Mouse (Mus musculus) CH12.LX (cell line): ENCODE measurements around the gene Zdhhc4. TPM values are rescaled to one million over a fixed set of nuclear protein-coding genes. Genes with fewer than 3 reads are reported as not detected.

Source experiments
- DNase-seq: peaks from one replicate; pipeline ENCODE4 v3.0.0-alpha.2; 2013; ENCODE audit errors: extremely low read depth
- H3K27ac ChIP-seq: 2 replicates; pipeline ENCODE4 v1.5.1; 2012; ENCODE audit warnings: low read depth, mild to moderate bottlenecking, control low read depth, moderate library complexity; ENCODE audit not compliant: insufficient read depth
- H3K27me3 ChIP-seq: replicated peaks from 2 replicates; pipeline ENCODE3; 2012; ENCODE audit warnings: inconsistent platforms
- H3K36me3 ChIP-seq, 2 experiments: replicated peaks in 1 of 2; 2 replicates each; pipeline versions ENCODE3 to v1.6.1; 2012; ENCODE audit warnings: inconsistent platforms in 1 of 2, low read length in 1 of 2, mild to moderate bottlenecking in 1 of 2, mixed read lengths in 1 of 2, moderate library complexity in 1 of 2; ENCODE audit not compliant: control insufficient read depth in 1 of 2, insufficient read depth in 1 of 2
- H3K4me1 ChIP-seq, 2 experiments: 2 replicates each; pipeline ENCODE4 v1.6.1; 2012; ENCODE audit warnings: inconsistent platforms in 1 of 2, moderate library complexity in 1 of 2; ENCODE audit not compliant: insufficient read depth in 2 of 2, control insufficient read depth in 1 of 2
- H3K4me2 ChIP-seq: 2 replicates; pipeline ENCODE4 v1.6.1; 2012; ENCODE audit warnings: low read depth, mild to moderate bottlenecking, control low read depth; ENCODE audit not compliant: poor library complexity, insufficient read depth, severe bottlenecking
- H3K4me3 ChIP-seq, 3 experiments: fragments of 150-350 bp in 1 of 3; sonication (generic) in 1 of 3; replicated peaks in 1 of 3; 2 replicates each; pipeline versions ENCODE3 to v1.5.1; 2011 to 2012; ENCODE audit warnings: low read depth in 2 of 3, low read length in 2 of 3, mild to moderate bottlenecking in 2 of 3, moderate library complexity in 2 of 3, control low read depth in 1 of 3, improper control_type of control experiment in 1 of 3, inconsistent platforms in 1 of 3, mixed read lengths in 1 of 3; ENCODE audit not compliant: poor library complexity in 1 of 3
- H3K79me2 ChIP-seq: replicated peaks from 2 replicates; pipeline ENCODE4 v1.6.1; 2012; ENCODE audit warnings: mild to moderate bottlenecking, moderate library complexity; ENCODE audit not compliant: control insufficient read depth, poor library complexity, insufficient read depth, severe bottlenecking; ENCODE audit errors: extremely low read depth
- H3K9ac ChIP-seq: 2 replicates; pipeline ENCODE4 v1.6.1; 2012; ENCODE audit warnings: low read depth, mild to moderate bottlenecking, control low read depth, moderate library complexity; ENCODE audit not compliant: insufficient read depth
- H3K9me3 ChIP-seq: replicated peaks from 2 replicates; pipeline ENCODE3; 2012; ENCODE audit warnings: low read length, inconsistent platforms, mixed read lengths
- BHLHE40 ChIP-seq: IDR thresholded peaks from 2 replicates; pipeline ENCODE4 v1.6.1; 2011; ENCODE audit warnings: mild to moderate bottlenecking, low read depth, low read length, improper control_type of control experiment
- CHD1 ChIP-seq: IDR thresholded peaks from 2 replicates; pipeline ENCODE4 v1.6.1; 2012; ENCODE audit warnings: low read depth, low read length, improper control_type of control experiment, inconsistent platforms
- CHD2 ChIP-seq: IDR thresholded peaks from 2 replicates; pipeline ENCODE4 v1.6.1; 2011; ENCODE audit warnings: low read length, improper control_type of control experiment
- CTCF ChIP-seq, 2 experiments: IDR thresholded peaks in 1 of 2; conservative IDR thresholded peaks in 1 of 2; 2 replicates each; pipeline ENCODE4 v1.5.1; 2011 to 2012; ENCODE audit warnings: low read depth in 2 of 2, low read length in 2 of 2, improper control_type of control experiment in 1 of 2, inconsistent platforms in 1 of 2, mild to moderate bottlenecking in 1 of 2, moderate library complexity in 1 of 2
- E2F4 ChIP-seq: IDR thresholded peaks from 2 replicates; pipeline ENCODE4 v1.6.1; 2011; ENCODE audit warnings: low read depth, low read length, improper control_type of control experiment; ENCODE audit not compliant: insufficient replicate concordance
- ELF1 ChIP-seq: IDR thresholded peaks from 2 replicates; pipeline ENCODE4 v1.6.1; 2014; ENCODE audit warnings: low read depth, mild to moderate bottlenecking, inconsistent platforms, low read length, improper control_type of control experiment
- ETS1 ChIP-seq: conservative IDR thresholded peaks from 2 replicates; pipeline ENCODE4 v1.6.1; 2012; ENCODE audit warnings: low read depth, mild to moderate bottlenecking, inconsistent platforms, low read length, improper control_type of control experiment, moderate library complexity
- GABPA ChIP-seq: IDR thresholded peaks from 2 replicates; pipeline ENCODE4 v1.6.1; 2012; ENCODE audit warnings: low read depth, low read length, improper control_type of control experiment, inconsistent platforms; ENCODE audit not compliant: insufficient replicate concordance
- HCFC1 ChIP-seq: IDR thresholded peaks from 2 replicates; pipeline ENCODE4 v1.6.1; 2012; ENCODE audit warnings: low read depth, mild to moderate bottlenecking, inconsistent platforms, low read length, improper control_type of control experiment
- JUN ChIP-seq: IDR thresholded peaks from 2 replicates; pipeline ENCODE4 v1.6.1; 2011; ENCODE audit warnings: low read depth, mild to moderate bottlenecking, low read length, improper control_type of control experiment, moderate library complexity; ENCODE audit not compliant: insufficient read depth
- JUND ChIP-seq: conservative IDR thresholded peaks from 2 replicates; pipeline ENCODE4 v1.6.1; 2011; ENCODE audit warnings: low read depth, low read length, improper control_type of control experiment
- KAT2A ChIP-seq: IDR thresholded peaks from 2 replicates; pipeline ENCODE4 v1.6.1; 2012; ENCODE audit warnings: low read length, improper control_type of control experiment, inconsistent platforms; ENCODE audit not compliant: insufficient replicate concordance
- MAX ChIP-seq: IDR thresholded peaks from 2 replicates; pipeline ENCODE4 v1.6.1; 2011; ENCODE audit warnings: low read length, improper control_type of control experiment
- MAZ ChIP-seq: IDR thresholded peaks from 2 replicates; pipeline ENCODE4 v1.6.1; 2012; ENCODE audit warnings: low read depth, mild to moderate bottlenecking, inconsistent platforms, low read length, improper control_type of control experiment, moderate library complexity
- MXI1 ChIP-seq: IDR thresholded peaks from 2 replicates; pipeline ENCODE4 v1.6.1; 2011; ENCODE audit warnings: mild to moderate bottlenecking, low read depth, low read length, improper control_type of control experiment
- MYC ChIP-seq: IDR thresholded peaks from 2 replicates; pipeline ENCODE4 v1.6.1; 2011; ENCODE audit warnings: low read depth, mild to moderate bottlenecking, improper control_type of control experiment, low read length
- NELFE ChIP-seq: IDR thresholded peaks from 2 replicates; pipeline ENCODE4 v1.6.1; 2011; ENCODE audit warnings: low read depth, low read length, improper control_type of control experiment
- PAX5 ChIP-seq: IDR thresholded peaks from 2 replicates; pipeline ENCODE4 v1.6.1; 2012; ENCODE audit warnings: low read length, inconsistent platforms, mixed read lengths
- POLR2A ChIP-seq: IDR thresholded peaks from 2 replicates; pipeline ENCODE4 v1.6.1; 2011; ENCODE audit warnings: low read depth, mild to moderate bottlenecking, improper control_type of control experiment, low read length
- POLR2AphosphoS2 ChIP-seq: IDR thresholded peaks from 2 replicates; pipeline ENCODE4 v1.6.1; 2011; ENCODE audit warnings: low read depth, low read length, improper control_type of control experiment
- RAD21 ChIP-seq: IDR thresholded peaks from 2 replicates; pipeline ENCODE4 v1.6.1; 2011; ENCODE audit warnings: low read depth, mild to moderate bottlenecking, low read length, improper control_type of control experiment, moderate library complexity
- SIN3A ChIP-seq: IDR thresholded peaks from 2 replicates; pipeline ENCODE4 v1.6.1; 2012; ENCODE audit warnings: low read length, improper control_type of control experiment, inconsistent platforms
- SMC3 ChIP-seq: IDR thresholded peaks from 2 replicates; pipeline ENCODE4 v1.6.1; 2011; ENCODE audit warnings: low read depth, low read length, improper control_type of control experiment
- TBP ChIP-seq: conservative IDR thresholded peaks from 2 replicates; pipeline ENCODE4 v1.6.1; 2011; ENCODE audit warnings: low read depth, low read length, improper control_type of control experiment
- TCF12 ChIP-seq: IDR thresholded peaks from 2 replicates; pipeline ENCODE4 v1.6.1; 2014; ENCODE audit warnings: low read depth, mild to moderate bottlenecking, inconsistent platforms, low read length, improper control_type of control experiment
- UBTF ChIP-seq: IDR thresholded peaks from 2 replicates; pipeline ENCODE4 v1.6.1; 2012; ENCODE audit warnings: low read depth, mild to moderate bottlenecking, inconsistent platforms, low read length, improper control_type of control experiment, moderate library complexity
- USF1 ChIP-seq: IDR thresholded peaks from 2 replicates; pipeline ENCODE4 v1.6.1; 2014; ENCODE audit warnings: low read depth, mild to moderate bottlenecking, inconsistent platforms, low read length, improper control_type of control experiment
- USF2 ChIP-seq: conservative IDR thresholded peaks from 2 replicates; pipeline ENCODE4 v1.6.1; 2011; ENCODE audit warnings: low read depth, low read length, improper control_type of control experiment
- ZC3H11A ChIP-seq: IDR thresholded peaks from 2 replicates; pipeline ENCODE4 v1.6.1; 2012; ENCODE audit warnings: low read depth, mild to moderate bottlenecking, inconsistent platforms, low read length, improper control_type of control experiment
- ZKSCAN1 ChIP-seq: IDR thresholded peaks from 2 replicates; pipeline ENCODE4 v1.6.1; 2012; ENCODE audit warnings: low read depth, inconsistent platforms, low read length, improper control_type of control experiment, borderline replicate concordance
- ZMIZ1 ChIP-seq: IDR thresholded peaks from 2 replicates; pipeline ENCODE4 v1.6.1; 2012; ENCODE audit warnings: low read depth, mild to moderate bottlenecking, inconsistent platforms, low read length, improper control_type of control experiment
- dilution Hi-C: fragments of 300-500 bp; cut with MboI; formaldehyde crosslinking; loops from 2 replicates; pipeline ENCODE4 v1.14.3; 2020; ENCODE audit warnings: low sequenced_read_pairs; ENCODE audit not compliant: extremely low pct_unique_long_range_greater_than_20kb, extremely low pct_ligation_motif_present
- in situ Hi-C: fragments of 300-500 bp; cut with MboI; formaldehyde crosslinking; loops from 3 replicates; pipeline ENCODE4 v1.14.3; 2019; ENCODE audit warnings: low sequenced_read_pairs, low pct_ligation_motif_present, low pct_unique_long_range_greater_than_20kb, mixed read lengths
- polyA plus RNA-seq: library from polyadenylated mRNA; unstranded; fragments of >175 nt; gene quantifications from 2 replicates; pipeline ENCODE4 v1.2.1, GENCODE M21; 2012; ENCODE audit warnings: low read depth; ENCODE audit not compliant: insufficient read length
- total RNA-seq, 2 experiments: library from RNA; depleted of rRNA; stranded (reverse); fragments of 300-350 nt in 1 of 2; fragments of >200 nt in 1 of 2; gene quantifications; 2 replicates each; pipeline ENCODE4 v1.2.3; 2012 to 2014

Zdhhc4 gene
- total and polyA plus RNA-seq, 3 experiments: 16.3 to 51.5 (median 19.9) TPM

- Histone ChIP-seq H3K4me3 (peak overlapping the region; percentile 84 to 94 (median 88)), H3K4me1 (peaks cover 16 to 21% of the 10 kb centered on the region in 2 experiments), H3K27ac (no peak overlapping the region), H3K79me2 (no peaks in the 10 kb centered on the region), H3K9ac (peak overlapping the region; percentile 91), H3K9me3 (no peaks in the 10 kb centered on the region), H3K36me3 (peaks cover 0 to 12% of the 10 kb centered on the region in 2 experiments), H3K27me3 (no peaks in the 10 kb centered on the region), H3K4me2 (peak overlapping the region; percentile 45)
- dilution Hi-C loops (no loop called here), in situ Hi-C loops (no loop called here)
- DNase-seq: no peak
- TF ChIP-seq ZC3H11A: no peak
- TF ChIP-seq ETS1: no peak
- no peak for TF ChIP-seq HCFC1
- TF ChIP-seq TBP: no peak
- no peak for TF ChIP-seq NELFE
- TF ChIP-seq USF1: no peak
- no peak for TF ChIP-seq SMC3
- TF ChIP-seq PAX5: no peak
- no peak; the same call in 1 of the 2 replicates for TF ChIP-seq MXI1
- no peak for TF ChIP-seq SIN3A
- no peak for TF ChIP-seq UBTF
- no peak for TF ChIP-seq RAD21
- no peak for TF ChIP-seq GABPA
These were observed 58.9 kb downstream of the Zdhhc4 start for GRCm38 (mm10) chr5:143270151-143270519.

GRCm38 (mm10) chr5:143269363-143270150 is 59.5 kb downstream of the Zdhhc4 start, which contains the start of gene Zfp316:
Zfp316 (minus strand) TSS chr5:143270022.
- no peak within 1 kb of the TSS for H3K27ac ChIP-seq
- peak; percentile 52 for DNase-seq
- peaks cover 0 to 17% of the 10 kb centered on the region in 2 experiments for H3K36me3 ChIP-seq
- H3K79me2 ChIP-seq: no peaks in the 10 kb centered on the region
- H3K9me3 ChIP-seq: no peaks in the 10 kb centered on the region
- in situ Hi-C loops (no loop called here), dilution Hi-C loops (no loop called here)
- peaks cover 16 to 21% of the 10 kb centered on the region in 2 experiments for H3K4me1 ChIP-seq
- H3K9ac ChIP-seq: peak within 1 kb of the TSS; percentile 91
- no peaks in the 10 kb centered on the region for H3K27me3 ChIP-seq
- peak within 1 kb of the TSS; percentile 84 to 94 (median 88) for H3K4me3 ChIP-seq
- peak within 1 kb of the TSS; percentile 78 for H3K4me2 ChIP-seq
- TF ChIP-seq POLR2A (peak; percentile 84), TBP (no peak), RAD21 (no peak), SIN3A (peak; percentile 34; the same call in 1 of the 2 replicates), CHD1 (no peak), JUND (no peak), ZKSCAN1 (no peak), CHD2 (0 out of 2 replicates have a peak, but pooled peaks have one; percentile 34), JUN (no peak), ELF1 (peak; percentile 79), USF2 (no peak), USF1 (peak; percentile 45), KAT2A (no peak), GABPA (no peak), TCF12 (no peak; the same call in none of the 2 replicates), E2F4 (no peak), UBTF (no peak), MAX (peak; percentile 48; the same call in 1 of the 2 replicates), BHLHE40 (no peak), MYC (no peak), POLR2AphosphoS2 (no peak), ZMIZ1 (peak; percentile 79), CTCF (conservative IDR thresholded peaks at IDR 0.05 in 1 of 2, IDR thresholded peaks at IDR 0.05 in 1 of 2; ENCODE audit: low read depth in 2 of 2, low read length in 2 of 2) (no peak), MAZ (peak; percentile 72), SMC3 (no peak)
